ENCODE assay signal across 9 mouse cellular contexts in genomic region chr7:24953966-24954365, GRCm38 (mm10). TPM values are rescaled to one million over a fixed set of nuclear protein-coding genes. Genes with fewer than 3 reads are reported as not detected.
A peak's percentile ranks its signal among the peaks of the same experiment; 100 is the strongest.
DNase-seq lines count a peak whose midpoint lies in the region; ATAC-seq and TF ChIP-seq lines count a peak whose summit lies in the region.
"Had no signal": no experiment of that assay in that cellular context is flagged by ENCODE, and none has a peak within 500 bp of the region (broad histone marks: within the 10 kb centered on the region; RNA-seq: fewer than 3 reads in every experiment).

No protein-coding gene starts in this region.

- H3K27ac ChIP-seq in lung, embryonic 14.5 days (ENCODE audit: low read depth), result no peak overlapping the region
- peak overlapping the region; percentile 80 for H3K27ac ChIP-seq in forebrain, embryonic 10.5 days
- H3K27ac ChIP-seq in intestine, embryonic 16.5 days (ENCODE audit: low read length), result no peak overlapping the region
- no peak overlapping the region for H3K27ac ChIP-seq in neural tube, embryonic 12.5 days

- no peak for TF ChIP-seq POLR2A in lung, adult 2 months (IDR thresholded peaks at IDR 0.05; ENCODE audit: borderline replicate concordance, extremely low read depth, low read depth, low read length)

- peak overlapping the region; percentile 39 for H3K4me3 ChIP-seq in lung, embryonic 14.5 days (ENCODE audit: low read depth, low read length)
- no peak overlapping the region for H3K4me3 ChIP-seq in lung, adult 2 months (replicated peaks; ENCODE audit: extremely low read depth, low read depth, low read length)
- peak overlapping the region; percentile 55 for H3K4me3 ChIP-seq in forebrain, embryonic 10.5 days
- H3K4me3 ChIP-seq in intestine, embryonic 16.5 days (ENCODE audit: low read length), result peak overlapping the region; percentile 50
- peak overlapping the region; percentile 36 for H3K4me3 ChIP-seq in neural tube, embryonic 12.5 days

- no peak for DNase-seq in lung, embryonic 14.5 days
- DNase-seq in lung, adult 2 months, result no peak
- DNase-seq in forebrain, embryonic 10.5 days (ENCODE audit: extremely low spot score, low spot score), result no peak
- no peak for DNase-seq in adrenal gland, adult (ENCODE audit: inconsistent age in 2 of 2, low spot score in 1 of 2)
- DNase-seq in cerebellum, postnatal 10 days, result no peak
- DNase-seq in left cerebral cortex, postnatal 36 days (ENCODE audit: low spot score in 2 of 2), result no peak

- H3K36me3 ChIP-seq in lung, embryonic 14.5 days (ENCODE audit: insufficient read depth), result no peaks in the 10 kb centered on the region
- no peaks in the 10 kb centered on the region for H3K36me3 ChIP-seq in forebrain, embryonic 10.5 days (replicated peaks)
- no peaks in the 10 kb centered on the region for H3K36me3 ChIP-seq in intestine, embryonic 16.5 days (ENCODE audit: control insufficient read depth, insufficient read depth, low read length)
- H3K36me3 ChIP-seq in neural tube, embryonic 12.5 days, result no peaks in the 10 kb centered on the region

- no peak for TF ChIP-seq CTCF in lung, embryonic 14.5 days (IDR thresholded peaks at IDR 0.05; ENCODE audit: low read depth)
- TF ChIP-seq CTCF in lung, adult 2 months (IDR thresholded peaks at IDR 0.05; ENCODE audit: insufficient read depth, low read length), result no peak

- peaks cover 83% of the 10 kb centered on the region for H3K27me3 ChIP-seq in lung, embryonic 14.5 days (ENCODE audit: insufficient read depth, low read length)
- H3K27me3 ChIP-seq in forebrain, embryonic 10.5 days (ENCODE audit: poor library complexity, severe bottlenecking), result peaks cover 86% of the 10 kb centered on the region
- peaks cover 71% of the 10 kb centered on the region for H3K27me3 ChIP-seq in intestine, embryonic 16.5 days (replicated peaks; ENCODE audit: control insufficient read depth, insufficient read depth, low read length)
- peaks cover 80% of the 10 kb centered on the region for H3K27me3 ChIP-seq in neural tube, embryonic 12.5 days (replicated peaks)

- peak overlapping the region; percentile 67 for H3K4me2 ChIP-seq in lung, embryonic 14.5 days
- peak overlapping the region; percentile 84 for H3K4me2 ChIP-seq in intestine, embryonic 16.5 days (ENCODE audit: low read depth, low read length)
- peak overlapping the region; percentile 59 for H3K4me2 ChIP-seq in neural tube, embryonic 12.5 days (replicated peaks)

- intact Hi-C loops in left cerebral cortex, postnatal 36 days (cut with DNase I), result no loop called here

- H3K4me1 ChIP-seq in lung, embryonic 14.5 days (ENCODE audit: insufficient read depth), result no peaks in the 10 kb centered on the region
- 0 out of 2 replicates have a peak, but pooled peaks cover 3% of the 10 kb centered on the region for H3K4me1 ChIP-seq in lung, adult 2 months (ENCODE audit: control insufficient read depth, insufficient read depth, low read length)
- H3K4me1 ChIP-seq in forebrain, embryonic 10.5 days, result peaks cover 45% of the 10 kb centered on the region
- H3K4me1 ChIP-seq in intestine, embryonic 16.5 days (ENCODE audit: control insufficient read depth, insufficient read depth, low read length), result peaks cover 9% of the 10 kb centered on the region
- peaks cover 56% of the 10 kb centered on the region for H3K4me1 ChIP-seq in neural tube, embryonic 12.5 days

- no peak for ATAC-seq in lung, embryonic 14.5 days (ENCODE audit: insufficient read depth)
- ATAC-seq in intestine, embryonic 16.5 days, result 0 out of 2 replicates have a peak, but pooled peaks have one; percentile 16
- ATAC-seq in neural tube, embryonic 12.5 days (ENCODE audit: low FRiP score, low read depth), result peak; percentile 13; the same call in 1 of the 2 replicates

- H3K9ac ChIP-seq in lung, embryonic 14.5 days, result no peak overlapping the region
- peak overlapping the region; percentile 58 for H3K9ac ChIP-seq in intestine, embryonic 16.5 days (ENCODE audit: low read depth, low read length)
- peak overlapping the region; percentile 30; the same call in 1 of the 2 replicates for H3K9ac ChIP-seq in neural tube, embryonic 12.5 days

- WGBS in lung, embryonic 14.5 days, result under 1% methylated on average over 22 of the region's 24 CpGs
- WGBS in lung, adult 2 months, result 2% methylated on average over 20 of the region's 24 CpGs
- under 1% methylated on average over 24 of the region's 24 CpGs for WGBS in forebrain, embryonic 10.5 days
- 2% methylated on average over 24 of the region's 24 CpGs for WGBS in intestine, embryonic 16.5 days
- WGBS in neural tube, embryonic 12.5 days, result 2% methylated on average over 24 of the region's 24 CpGs

- no peaks in the 10 kb centered on the region for H3K9me3 ChIP-seq in lung, embryonic 14.5 days (ENCODE audit: low read depth, low read length)
- H3K9me3 ChIP-seq in forebrain, embryonic 10.5 days, result no peaks in the 10 kb centered on the region
- H3K9me3 ChIP-seq in intestine, embryonic 16.5 days (ENCODE audit: control insufficient read depth, low read length), result no peaks in the 10 kb centered on the region
- no peaks in the 10 kb centered on the region for H3K9me3 ChIP-seq in neural tube, embryonic 12.5 days

RNA-seq across cellular contexts. Expression of gene Gm4881, which starts 9.7 kb away (rescaled TPM):
- not detected in 2 replicates for polyA plus RNA-seq in lung, embryonic 14.5 days (2014; fragmentation: Nextera tagmentation; extraction: Ambion mirVana)
- not detected in 2 replicates for polyA plus RNA-seq in lung, adult 2 months (2012; rRNA removed)
- not detected in 2 replicates for polyA plus RNA-seq in forebrain, embryonic 10.5 days (2016; fragmentation: Nextera tagmentation; extraction: Ambion mirVana)
- polyA plus RNA-seq in intestine, embryonic 16.5 days (2015; fragmentation: Nextera tagmentation; extraction: Ambion mirVana), result not detected in 2 replicates
- polyA plus RNA-seq in neural tube, embryonic 12.5 days (2016; fragmentation: Nextera tagmentation; extraction: Ambion mirVana), result 0.75 and 0.84 TPM in 2 replicates
- not detected for total RNA-seq in left cerebral cortex, postnatal 36 days (2021)
- polyA plus RNA-seq: cortical plate, adult 2 months had no signal

RNA-seq across cellular contexts. Expression of gene Rabac1, which starts 18.6 kb away (rescaled TPM):
- polyA plus RNA-seq in lung, embryonic 14.5 days (2014; fragmentation: Nextera tagmentation; extraction: Ambion mirVana), result 130 and 131 TPM in 2 replicates
- polyA plus RNA-seq in lung, adult 2 months (2012; rRNA removed), result 806 and 948 TPM in 2 replicates
- polyA plus RNA-seq in forebrain, embryonic 10.5 days (2016; fragmentation: Nextera tagmentation; extraction: Ambion mirVana), result 73.1 and 73.7 TPM in 2 replicates
- polyA plus RNA-seq in intestine, embryonic 16.5 days (2015; fragmentation: Nextera tagmentation; extraction: Ambion mirVana), result 151 and 153 TPM in 2 replicates
- 151 and 154 TPM in 2 replicates for polyA plus RNA-seq in neural tube, embryonic 12.5 days (2016; fragmentation: Nextera tagmentation; extraction: Ambion mirVana)
- 100 to 1,000 TPM; 276 to 329 TPM for total RNA-seq in left cerebral cortex, postnatal 36 days (2021)

RNA-seq across cellular contexts. Expression of gene Arhgef1, which starts 51.3 kb away (rescaled TPM):
- 109 and 120 TPM in 2 replicates for polyA plus RNA-seq in lung, embryonic 14.5 days (2014; fragmentation: Nextera tagmentation; extraction: Ambion mirVana)
- 360 and 365 TPM in 2 replicates for polyA plus RNA-seq in lung, adult 2 months (2012; rRNA removed)
- polyA plus RNA-seq in forebrain, embryonic 10.5 days (2016; fragmentation: Nextera tagmentation; extraction: Ambion mirVana), result 58.2 and 59.2 TPM in 2 replicates
- 69.1 and 71.3 TPM in 2 replicates for polyA plus RNA-seq in intestine, embryonic 16.5 days (2015; fragmentation: Nextera tagmentation; extraction: Ambion mirVana)
- polyA plus RNA-seq in neural tube, embryonic 12.5 days (2016; fragmentation: Nextera tagmentation; extraction: Ambion mirVana), result 84.4 and 89.5 TPM in 2 replicates
- total RNA-seq in left cerebral cortex, postnatal 36 days (2021), result 10 to 100 TPM; 58.2 to 98.5 TPM

RNA-seq across cellular contexts. Expression of gene Atp1a3, which starts 51.8 kb away (rescaled TPM):
- polyA plus RNA-seq in lung, embryonic 14.5 days (2014; fragmentation: Nextera tagmentation; extraction: Ambion mirVana), result 0.74 and 0.89 TPM in 2 replicates
- 4.8 and 7.1 TPM in 2 replicates for polyA plus RNA-seq in lung, adult 2 months (2012; rRNA removed)
- polyA plus RNA-seq in forebrain, embryonic 10.5 days (2016; fragmentation: Nextera tagmentation; extraction: Ambion mirVana), result 6.8 and 9.1 TPM in 2 replicates
- 3.5 and 3.9 TPM in 2 replicates for polyA plus RNA-seq in intestine, embryonic 16.5 days (2015; fragmentation: Nextera tagmentation; extraction: Ambion mirVana)
- 110 and 118 TPM in 2 replicates for polyA plus RNA-seq in neural tube, embryonic 12.5 days (2016; fragmentation: Nextera tagmentation; extraction: Ambion mirVana)
- total RNA-seq in left cerebral cortex, postnatal 36 days (2021), result 1,000 to 10,000 TPM; 2,106 to 2,179 TPM

RNA-seq across cellular contexts. Expression of gene Cd79a, which starts 56.8 kb away (rescaled TPM):
- polyA plus RNA-seq in lung, embryonic 14.5 days (2014; fragmentation: Nextera tagmentation; extraction: Ambion mirVana), result 0.16 and 0.24 TPM in 2 replicates
- 49.6 and 61.7 TPM in 2 replicates for polyA plus RNA-seq in lung, adult 2 months (2012; rRNA removed)
- 0.25 and 0.55 TPM in 2 replicates for polyA plus RNA-seq in forebrain, embryonic 10.5 days (2016; fragmentation: Nextera tagmentation; extraction: Ambion mirVana)
- polyA plus RNA-seq in intestine, embryonic 16.5 days (2015; fragmentation: Nextera tagmentation; extraction: Ambion mirVana), result 0.39 and 0.46 TPM in 2 replicates
- polyA plus RNA-seq in neural tube, embryonic 12.5 days (2016; fragmentation: Nextera tagmentation; extraction: Ambion mirVana), result 0.13 and 0.32 TPM in 2 replicates
- under 1 TPM; 0.49 to 0.54 TPM for total RNA-seq in left cerebral cortex, postnatal 36 days (2021)
